ENCODE assay signal across 17 mouse cellular contexts in the genomic region with DNA sequence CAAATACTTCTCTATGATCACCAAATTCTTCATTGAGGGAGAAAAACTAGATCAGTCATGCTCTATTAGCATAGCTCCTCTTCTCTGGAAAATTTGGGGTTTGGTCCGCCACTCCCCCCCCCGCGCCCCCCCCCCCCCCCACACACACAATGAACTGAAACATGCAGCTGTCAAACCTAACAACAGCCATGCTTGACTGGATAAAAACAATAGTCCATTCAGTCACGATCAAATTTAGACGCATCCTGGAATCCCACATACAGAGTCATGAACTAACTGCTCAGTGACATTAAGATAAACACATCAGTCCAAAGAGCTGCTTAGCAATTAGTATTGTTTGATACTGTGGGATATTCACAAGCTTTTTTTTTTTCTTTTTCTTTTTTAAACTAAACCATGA. TPM values are rescaled to one million over a fixed set of nuclear protein-coding genes. Genes with fewer than 3 reads are reported as not detected.
DNase-seq lines count a peak whose midpoint lies in the region; ATAC-seq lines count a peak whose summit lies in the region.
"Had no signal": no experiment of that assay in that cellular context is flagged by ENCODE, and none has a peak within 500 bp of the region (broad histone marks: within the 10 kb centered on the region; RNA-seq: fewer than 3 reads in every experiment).

No protein-coding gene starts in this region.

- H3K27ac ChIP-seq in hindbrain, embryonic 10.5 days: no peak overlapping the region
- no peak overlapping the region for H3K27ac ChIP-seq in hindbrain, embryonic 16.5 days (ENCODE audit: low read depth, low read length)
- H3K27ac ChIP-seq in forebrain, embryonic 12.5 days: no peak overlapping the region
- H3K27ac ChIP-seq in hindbrain, embryonic 14.5 days: no peak overlapping the region
- H3K27ac ChIP-seq: intestine, embryonic 15.5 days; layer of hippocampus, adult 2 months; limb, embryonic 13.5 days; liver, embryonic 15.5 days had no signal

- no peaks in the 10 kb centered on the region for H3K27me3 ChIP-seq in hindbrain, embryonic 10.5 days (ENCODE audit: insufficient read depth, poor library complexity, severe bottlenecking)
- no peaks in the 10 kb centered on the region for H3K27me3 ChIP-seq in hindbrain, embryonic 16.5 days (replicated peaks; ENCODE audit: control insufficient read depth, insufficient read depth, low read length)
- no peaks in the 10 kb centered on the region for H3K27me3 ChIP-seq in forebrain, embryonic 12.5 days
- no peaks in the 10 kb centered on the region for H3K27me3 ChIP-seq in hindbrain, embryonic 14.5 days (ENCODE audit: control insufficient read depth, insufficient read depth, low read length)
- H3K27me3 ChIP-seq: intestine, embryonic 15.5 days; limb, embryonic 13.5 days; liver, embryonic 15.5 days had no signal

- 23% methylated on average over 5 of the region's 5 CpGs for WGBS in hindbrain, embryonic 10.5 days
- WGBS in hindbrain, embryonic 16.5 days: 16% methylated on average over 4 of the region's 5 CpGs
- 27% methylated on average over 5 of the region's 5 CpGs for WGBS in forebrain, embryonic 12.5 days
- 9% methylated on average over 3 of the region's 5 CpGs for WGBS in hindbrain, embryonic 14.5 days

- no peak overlapping the region for H3K4me2 ChIP-seq in hindbrain, embryonic 16.5 days (ENCODE audit: low read length)
- H3K4me2 ChIP-seq in forebrain, embryonic 12.5 days: no peak overlapping the region
- H3K4me2 ChIP-seq in hindbrain, embryonic 14.5 days (replicated peaks): no peak overlapping the region
- H3K4me2 ChIP-seq: intestine, embryonic 15.5 days; limb, embryonic 13.5 days; liver, embryonic 15.5 days had no signal

- H3K9ac ChIP-seq in hindbrain, embryonic 16.5 days (ENCODE audit: low read depth, low read length): no peak overlapping the region
- no peak overlapping the region for H3K9ac ChIP-seq in forebrain, embryonic 12.5 days
- H3K9ac ChIP-seq in hindbrain, embryonic 14.5 days: no peak overlapping the region
- H3K9ac ChIP-seq: intestine, embryonic 15.5 days; limb, embryonic 13.5 days; liver, embryonic 15.5 days had no signal

- peak; percentile 32 for DNase-seq in hindbrain, embryonic 10.5 days (ENCODE audit: low spot score)
- peak; percentile 83 for DNase-seq in Muller cell, postnatal 12 days (ENCODE audit: inconsistent ontology term)
- no peak for DNase-seq in hindbrain, embryonic 14.5 days (ENCODE audit: low spot score)
- no peak for DNase-seq in left cerebral cortex, adult 8-10 months (ENCODE audit: low spot score in 2 of 2)
- DNase-seq in layer of hippocampus, adult 9-11 months: no peak
- DNase-seq: cerebellum, adult 11-12 months; gastrocnemius, postnatal 10 days; lung, postnatal 14 days; right cerebral cortex, postnatal 14 days had no signal

- no peaks in the 10 kb centered on the region for H3K36me3 ChIP-seq in hindbrain, embryonic 10.5 days
- H3K36me3 ChIP-seq in hindbrain, embryonic 16.5 days (ENCODE audit: control insufficient read depth, insufficient read depth, low read length): no peaks in the 10 kb centered on the region
- no peaks in the 10 kb centered on the region for H3K36me3 ChIP-seq in forebrain, embryonic 12.5 days (replicated peaks)
- H3K36me3 ChIP-seq in hindbrain, embryonic 14.5 days (replicated peaks; ENCODE audit: control insufficient read depth, insufficient read depth): no peaks in the 10 kb centered on the region
- H3K36me3 ChIP-seq: intestine, embryonic 15.5 days; limb, embryonic 13.5 days; liver, embryonic 15.5 days had no signal

- no peak overlapping the region for H3K4me3 ChIP-seq in hindbrain, embryonic 10.5 days
- no peak overlapping the region for H3K4me3 ChIP-seq in hindbrain, embryonic 16.5 days (ENCODE audit: low read length)
- H3K4me3 ChIP-seq in forebrain, embryonic 12.5 days (replicated peaks): no peak overlapping the region
- no peak overlapping the region for H3K4me3 ChIP-seq in hindbrain, embryonic 14.5 days (replicated peaks; ENCODE audit: low read length)
- H3K4me3 ChIP-seq: erythroblast, embryonic 14.5 days; intestine, embryonic 15.5 days; layer of hippocampus, adult 2 months; limb, embryonic 13.5 days; liver, embryonic 15.5 days had no signal

- ATAC-seq in hindbrain, embryonic 16.5 days: no peak
- ATAC-seq in forebrain, embryonic 12.5 days (ENCODE audit: low FRiP score): peak; percentile 79
- peak; percentile 62; the same call in 1 of the 2 replicates for ATAC-seq in hindbrain, embryonic 14.5 days (ENCODE audit: low FRiP score)
- no peak for ATAC-seq in frontal cortex, adult (ENCODE audit: low TSS enrichment)
- ATAC-seq: intestine, embryonic 15.5 days had no signal

- H3K9me3 ChIP-seq in hindbrain, embryonic 10.5 days: no peaks in the 10 kb centered on the region
- H3K9me3 ChIP-seq in hindbrain, embryonic 16.5 days (ENCODE audit: control insufficient read depth, low read length): no peaks in the 10 kb centered on the region
- no peaks in the 10 kb centered on the region for H3K9me3 ChIP-seq in forebrain, embryonic 12.5 days
- no peaks in the 10 kb centered on the region for H3K9me3 ChIP-seq in hindbrain, embryonic 14.5 days (ENCODE audit: control insufficient read depth, low read length)
- H3K9me3 ChIP-seq: intestine, embryonic 15.5 days; limb, embryonic 13.5 days; liver, embryonic 15.5 days had no signal

- H3K4me1 ChIP-seq in hindbrain, embryonic 10.5 days (replicated peaks): peaks cover 10% of the 10 kb centered on the region; the same call in 1 of the 2 replicates
- H3K4me1 ChIP-seq in hindbrain, embryonic 16.5 days (ENCODE audit: control insufficient read depth, insufficient read depth, low read depth, low read length): no peaks in the 10 kb centered on the region
- H3K4me1 ChIP-seq in forebrain, embryonic 12.5 days: no peaks in the 10 kb centered on the region
- H3K4me1 ChIP-seq in hindbrain, embryonic 14.5 days (replicated peaks; ENCODE audit: control insufficient read depth, insufficient read depth, low read length): no peaks in the 10 kb centered on the region
- H3K4me1 ChIP-seq: intestine, embryonic 15.5 days; limb, embryonic 13.5 days; liver, embryonic 15.5 days had no signal

RNA-seq across cellular contexts. Expression of a gene that starts 14.2 kb away (rescaled TPM):
- 44.8 and 50.3 TPM in 2 replicates for polyA plus RNA-seq in hindbrain, embryonic 10.5 days (2016; fragmentation: Nextera tagmentation; extraction: Ambion mirVana)
- polyA plus RNA-seq in hindbrain, embryonic 16.5 days (2015; fragmentation: Nextera tagmentation; extraction: Ambion mirVana): 96.4 and 98.1 TPM in 2 replicates
- polyA plus RNA-seq in forebrain, embryonic 12.5 days (2016; fragmentation: Nextera tagmentation; extraction: Ambion mirVana): 86.1 and 104 TPM in 2 replicates
- 107 and 112 TPM in 2 replicates for polyA plus RNA-seq in hindbrain, embryonic 14.5 days (2014; fragmentation: Nextera tagmentation; extraction: Ambion mirVana)
- 10 to 100 TPM; 74.2 to 87.5 (median 78.2) TPM for total RNA-seq in left cerebral cortex, adult 8-10 months (2022)

Comparison
In these comparisons a context has a peak if more than half of its experiments do, and no peak if none do; other contexts are left out.
1. DNase-seq: peak in hindbrain, embryonic 10.5 days (single experiment) and Muller cell, postnatal 12 days (single experiment); none in hindbrain, embryonic 14.5 days (single experiment), left cerebral cortex, adult 8-10 months (0 of 2) and layer of hippocampus, adult 9-11 months (single experiment).
2. ATAC-seq: peak in forebrain, embryonic 12.5 days (single experiment) and hindbrain, embryonic 14.5 days (single experiment); none in hindbrain, embryonic 16.5 days (single experiment) and frontal cortex, adult (single experiment).